ENCODE assay signal across 17 mouse cellular contexts in the genomic region with DNA sequence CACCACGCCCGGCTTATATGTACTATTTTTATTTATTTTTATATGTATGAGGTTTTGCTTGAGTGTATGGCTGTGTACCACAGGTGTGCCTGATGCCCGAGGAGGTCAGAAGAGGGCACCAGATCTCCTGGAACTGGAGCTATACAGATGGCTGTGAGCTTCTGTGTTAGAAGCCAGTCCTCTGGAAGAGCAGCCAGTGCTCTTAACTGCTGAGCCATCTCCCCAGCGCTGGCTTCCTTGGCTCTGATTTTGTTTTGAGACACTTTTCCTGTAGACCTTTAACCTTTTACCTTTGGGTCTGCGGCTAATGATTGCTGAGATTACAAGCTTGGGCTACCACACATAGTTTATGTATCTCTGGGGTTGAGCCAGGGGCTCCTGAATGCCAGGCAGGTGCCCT. TPM values are rescaled to one million over a fixed set of nuclear protein-coding genes. Genes with fewer than 3 reads are reported as not detected.
DNase-seq lines count a peak whose midpoint lies in the region; ATAC-seq and TF ChIP-seq lines count a peak whose summit lies in the region.
"Had no signal": no experiment of that assay in that cellular context is flagged by ENCODE, and none has a peak within 500 bp of the region (broad histone marks: within the 10 kb centered on the region; RNA-seq: fewer than 3 reads in every experiment).

No protein-coding gene starts in this region.

- no peak for TF ChIP-seq POLR2A in CH12.LX (IDR thresholded peaks at IDR 0.05; ENCODE audit: low read depth, low read length)

- DNase-seq in kidney, adult 18-20 months = peak; percentile 45
- DNase-seq in 416B (ENCODE audit: low read depth) = peak; percentile 58
- DNase-seq in CH12.LX (ENCODE audit: extremely low read depth) = no peak
- peak; percentile 63 to 80 for DNase-seq in kidney, postnatal 25 days
- no peak for DNase-seq in lung, adult 18-20 months
- DNase-seq: adrenal gland, postnatal 36 days; cerebellum, adult 2 months; heart, adult 11 months; right cerebral cortex, postnatal 4 days had no signal

- 87% methylated on average over 5 of the region's 5 CpGs for WGBS in kidney, embryonic 14.5 days
- 84% methylated on average over 5 of the region's 5 CpGs for WGBS in forebrain, embryonic 13.5 days

- dilution Hi-C loops in CH12.LX (cut with MboI; ENCODE audit: extremely low pct_ligation_motif_present, extremely low pct_unique_long_range_greater_than_20kb, low sequenced_read_pairs) = no loop called here

- no peak overlapping the region for H3K4me3 ChIP-seq in kidney, embryonic 14.5 days (ENCODE audit: low read length)
- no peak overlapping the region for H3K4me3 ChIP-seq in CH12.LX (replicated peaks in 1 of 3; ENCODE audit: low read depth in 2 of 3, low read length in 2 of 3, poor library complexity in 1 of 3)
- no peak overlapping the region for H3K4me3 ChIP-seq in forebrain, embryonic 13.5 days
- H3K4me3 ChIP-seq: embryonic facial prominence, embryonic 12.5 days; hindbrain, embryonic 15.5 days; midbrain, embryonic 13.5 days had no signal

- no peaks in the 10 kb centered on the region; the same call in 1 of the 2 replicates for H3K36me3 ChIP-seq in kidney, embryonic 14.5 days (ENCODE audit: control insufficient read depth, insufficient read depth, low read length)
- peaks cover 26 to 69% of the 10 kb centered on the region in 2 experiments for H3K36me3 ChIP-seq in CH12.LX (replicated peaks in 1 of 2; ENCODE audit: control insufficient read depth in 1 of 2, insufficient read depth in 1 of 2, low read length in 1 of 2)
- H3K36me3 ChIP-seq in forebrain, embryonic 13.5 days (ENCODE audit: poor library complexity, severe bottlenecking) = peaks cover 5% of the 10 kb centered on the region; the same call in 1 of the 2 replicates

- peak; percentile 23 for TF ChIP-seq RAD21 in CH12.LX (IDR thresholded peaks at IDR 0.05; ENCODE audit: low read depth, low read length)

- no peak overlapping the region for H3K4me2 ChIP-seq in kidney, embryonic 14.5 days (replicated peaks; ENCODE audit: low read depth, low read length)
- no peak overlapping the region for H3K4me2 ChIP-seq in CH12.LX (ENCODE audit: insufficient read depth, low read depth, poor library complexity, severe bottlenecking)
- no peak overlapping the region for H3K4me2 ChIP-seq in forebrain, embryonic 13.5 days
- H3K4me2 ChIP-seq: embryonic facial prominence, embryonic 12.5 days; hindbrain, embryonic 15.5 days; midbrain, embryonic 13.5 days had no signal

- in situ Hi-C loops in CH12.LX (cut with MboI; ENCODE audit: low pct_ligation_motif_present, low pct_unique_long_range_greater_than_20kb, low sequenced_read_pairs) = no loop called here

- H3K27me3 ChIP-seq in kidney, embryonic 14.5 days (ENCODE audit: control insufficient read depth, insufficient read depth, low read length) = no peaks in the 10 kb centered on the region
- no peaks in the 10 kb centered on the region for H3K27me3 ChIP-seq in CH12.LX (replicated peaks)
- H3K27me3 ChIP-seq in forebrain, embryonic 13.5 days = no peaks in the 10 kb centered on the region
- H3K27me3 ChIP-seq: embryonic facial prominence, embryonic 12.5 days; hindbrain, embryonic 15.5 days; midbrain, embryonic 13.5 days had no signal

- peaks cover 9% of the 10 kb centered on the region; the same call in 1 of the 2 replicates for H3K4me1 ChIP-seq in kidney, embryonic 14.5 days (ENCODE audit: control insufficient read depth, insufficient read depth, low read length)
- peaks cover 0 to 6% of the 10 kb centered on the region in 2 experiments; a peak in 1 of 4 replicates for H3K4me1 ChIP-seq in CH12.LX (ENCODE audit: control insufficient read depth in 1 of 2, insufficient read depth in 2 of 2)
- H3K4me1 ChIP-seq in forebrain, embryonic 13.5 days = 0 out of 2 replicates have a peak, but pooled peaks cover 2% of the 10 kb centered on the region

- H3K27ac ChIP-seq in kidney, embryonic 14.5 days (ENCODE audit: low read depth, low read length) = no peak overlapping the region
- no peak overlapping the region for H3K27ac ChIP-seq in CH12.LX (ENCODE audit: insufficient read depth, low read depth)
- H3K27ac ChIP-seq in forebrain, embryonic 13.5 days = no peak overlapping the region
- H3K27ac ChIP-seq: embryonic facial prominence, embryonic 12.5 days; hindbrain, embryonic 15.5 days; kidney, postnatal 0 days; midbrain, embryonic 13.5 days had no signal

- no peaks in the 10 kb centered on the region for H3K79me2 ChIP-seq in CH12.LX (replicated peaks; ENCODE audit: control insufficient read depth, extremely low read depth, insufficient read depth, poor library complexity, severe bottlenecking)

- no peak for TF ChIP-seq EP300 in CH12.LX (IDR thresholded peaks at IDR 0.05; ENCODE audit: low read length)

- no peaks in the 10 kb centered on the region for H3K9me3 ChIP-seq in kidney, embryonic 14.5 days (ENCODE audit: control insufficient read depth, low read length)
- no peaks in the 10 kb centered on the region for H3K9me3 ChIP-seq in CH12.LX (replicated peaks; ENCODE audit: low read length)
- no peaks in the 10 kb centered on the region for H3K9me3 ChIP-seq in forebrain, embryonic 13.5 days (replicated peaks)
- H3K9me3 ChIP-seq: embryonic facial prominence, embryonic 12.5 days; hindbrain, embryonic 15.5 days; midbrain, embryonic 13.5 days had no signal

- H3K9ac ChIP-seq in kidney, embryonic 14.5 days (ENCODE audit: low read depth, low read length) = no peak overlapping the region
- no peak overlapping the region for H3K9ac ChIP-seq in CH12.LX (ENCODE audit: insufficient read depth, low read depth)
- no peak overlapping the region for H3K9ac ChIP-seq in forebrain, embryonic 13.5 days
- H3K9ac ChIP-seq: embryonic facial prominence, embryonic 12.5 days; hindbrain, embryonic 15.5 days; midbrain, embryonic 13.5 days had no signal

- TF ChIP-seq CTCF in CH12.LX (conservative IDR thresholded peaks at IDR 0.05 in 1 of 2, IDR thresholded peaks at IDR 0.05 in 1 of 2; ENCODE audit: low read depth in 2 of 2, low read length in 2 of 2) = peak in 1 of 2 experiments; percentile 28; a peak in 1 of 4 replicates

- no peak for ATAC-seq in kidney, embryonic 14.5 days (ENCODE audit: low FRiP score, low TSS enrichment)
- no peak for ATAC-seq in forebrain, embryonic 13.5 days
- ATAC-seq: forebrain, embryonic 16.5 days; midbrain, embryonic 13.5 days had no signal

TF ChIP-seq in CH12.LX, 34 proteins besides CTCF, POLR2A, EP300 and RAD21 (continues in another document):
- TF ChIP-seq ETS1 (conservative IDR thresholded peaks at IDR 0.05; ENCODE audit: low read depth, low read length) = no peak
- TF ChIP-seq JUND (conservative IDR thresholded peaks at IDR 0.05; ENCODE audit: low read depth, low read length) = no peak
- TF ChIP-seq NELFE (IDR thresholded peaks at IDR 0.05; ENCODE audit: low read depth, low read length) = no peak
- TF ChIP-seq PAX5 (IDR thresholded peaks at IDR 0.05; ENCODE audit: low read length) = no peak
- TF ChIP-seq IRF4 (IDR thresholded peaks at IDR 0.05; ENCODE audit: low read depth, low read length) = no peak
- no peak for TF ChIP-seq SIN3A (IDR thresholded peaks at IDR 0.05; ENCODE audit: low read length)
- TF ChIP-seq ZNF384 (IDR thresholded peaks at IDR 0.05; ENCODE audit: low read depth, low read length) = no peak
- no peak for TF ChIP-seq E2F4 (IDR thresholded peaks at IDR 0.05; ENCODE audit: insufficient replicate concordance, low read depth, low read length)
- TF ChIP-seq POLR2AphosphoS2 (IDR thresholded peaks at IDR 0.05; ENCODE audit: low read depth, low read length) = no peak
- no peak for TF ChIP-seq ZC3H11A (IDR thresholded peaks at IDR 0.05; ENCODE audit: low read depth, low read length)
- TF ChIP-seq BHLHE40 (IDR thresholded peaks at IDR 0.05; ENCODE audit: low read depth, low read length) = no peak
- TF ChIP-seq ZMIZ1 (IDR thresholded peaks at IDR 0.05; ENCODE audit: low read depth, low read length) = no peak
- TF ChIP-seq JUN (IDR thresholded peaks at IDR 0.05; ENCODE audit: insufficient read depth, low read depth, low read length) = no peak
- TF ChIP-seq HCFC1 (IDR thresholded peaks at IDR 0.05; ENCODE audit: low read depth, low read length) = no peak
- TF ChIP-seq USF2 (conservative IDR thresholded peaks at IDR 0.05; ENCODE audit: low read depth, low read length) = no peak
- no peak for TF ChIP-seq KAT2A (IDR thresholded peaks at IDR 0.05; ENCODE audit: insufficient replicate concordance, low read length)
- no peak for TF ChIP-seq MXI1 (IDR thresholded peaks at IDR 0.05; ENCODE audit: low read depth, low read length)

RNA-seq across cellular contexts. Expression of gene Capg, which starts 23.3 kb away (rescaled TPM):
- polyA plus RNA-seq in kidney, embryonic 14.5 days (2014; fragmentation: Nextera tagmentation; extraction: Ambion mirVana) = 63.8 and 66.6 TPM in 2 replicates
- 211 and 264 TPM in 2 replicates for total RNA-seq in CH12.LX (2012; rRNA removed)
- 174 and 175 TPM in 2 replicates for total RNA-seq in CH12.LX (2014; rRNA removed)
- polyA plus RNA-seq in CH12.LX (2012; ENCODE audit: insufficient read length, low read depth) = 196 and 201 TPM in 2 replicates
- polyA plus RNA-seq in forebrain, embryonic 13.5 days (2015; fragmentation: Nextera tagmentation; extraction: Ambion mirVana) = 4.7 and 4.8 TPM in 2 replicates

RNA-seq across cellular contexts. Expression of gene Elmod3, which starts 30.7 kb away (rescaled TPM):
- 10.4 and 15.0 TPM in 2 replicates for polyA plus RNA-seq in kidney, embryonic 14.5 days (2014; fragmentation: Nextera tagmentation; extraction: Ambion mirVana)
- total RNA-seq in CH12.LX (2012; rRNA removed) (4.7 and 7.1 TPM in 2 replicates), CH12.LX (2014; rRNA removed) (4.0 and 4.2 TPM in 2 replicates)
- 9.0 TPM in 2 replicates for polyA plus RNA-seq in CH12.LX (2012; ENCODE audit: insufficient read length, low read depth)
- polyA plus RNA-seq in forebrain, embryonic 13.5 days (2015; fragmentation: Nextera tagmentation; extraction: Ambion mirVana) = 14.1 and 14.8 TPM in 2 replicates

RNA-seq across cellular contexts. Expression of gene Retsat, which starts 30.8 kb away (rescaled TPM):
- polyA plus RNA-seq in kidney, embryonic 14.5 days (2014; fragmentation: Nextera tagmentation; extraction: Ambion mirVana) = 14.7 and 20.1 TPM in 2 replicates
- total RNA-seq in CH12.LX (2012; rRNA removed) = 12.5 and 15.6 TPM in 2 replicates
- total RNA-seq in CH12.LX (2014; rRNA removed) = 14.0 and 15.5 TPM in 2 replicates
- polyA plus RNA-seq in CH12.LX (2012; ENCODE audit: insufficient read length, low read depth) = 27.7 and 28.6 TPM in 2 replicates
- polyA plus RNA-seq in forebrain, embryonic 13.5 days (2015; fragmentation: Nextera tagmentation; extraction: Ambion mirVana) = 3.6 and 5.5 TPM in 2 replicates

RNA-seq across cellular contexts. Expression of gene Sh2d6, which starts 46.0 kb away (rescaled TPM):
- polyA plus RNA-seq in kidney, embryonic 14.5 days (2014; fragmentation: Nextera tagmentation; extraction: Ambion mirVana) = not detected in 2 replicates
- 0.50 and 1.7 TPM in 2 replicates for total RNA-seq in CH12.LX (2012; rRNA removed)
- 0.78 and 1.1 TPM in 2 replicates for total RNA-seq in CH12.LX (2014; rRNA removed)
- 4.3 and 4.9 TPM in 2 replicates for polyA plus RNA-seq in CH12.LX (2012; ENCODE audit: insufficient read length, low read depth)
- 0.62 and 0.89 TPM in 2 replicates for polyA plus RNA-seq in forebrain, embryonic 13.5 days (2015; fragmentation: Nextera tagmentation; extraction: Ambion mirVana)
- polyA plus RNA-seq: embryonic facial prominence, embryonic 12.5 days; kidney, postnatal 0 days; lung, embryonic 16.5 days had no signal

RNA-seq across cellular contexts. Expression of gene Tgoln1, which starts 49.3 kb away (rescaled TPM):
- 22.5 and 39.6 TPM in 2 replicates for polyA plus RNA-seq in kidney, embryonic 14.5 days (2014; fragmentation: Nextera tagmentation; extraction: Ambion mirVana)
- total RNA-seq in CH12.LX (2012; rRNA removed) = 22.6 and 27.9 TPM in 2 replicates
- 20.0 and 23.5 TPM in 2 replicates for total RNA-seq in CH12.LX (2014; rRNA removed)
- polyA plus RNA-seq in CH12.LX (2012; ENCODE audit: insufficient read length, low read depth) = 29.0 and 33.6 TPM in 2 replicates
- 28.8 and 32.0 TPM in 2 replicates for polyA plus RNA-seq in forebrain, embryonic 13.5 days (2015; fragmentation: Nextera tagmentation; extraction: Ambion mirVana)

Comparison
In these comparisons a context has a peak if more than half of its experiments do, and no peak if none do; other contexts are left out.
1. DNase-seq: peak in kidney, adult 18-20 months (single experiment), 416B (single experiment) and kidney, postnatal 25 days (2 of 2); none in CH12.LX (single experiment) and lung, adult 18-20 months (0 of 2).
2. RNA of gene Capg, which starts 23.3 kb away (polyA plus RNA-seq): 196 to 201 TPM in CH12.LX and 63.8 to 66.6 TPM in kidney, embryonic 14.5 days; 4.7 to 4.8 TPM in forebrain, embryonic 13.5 days; every median in the first group is over 10 times any median in the second.